Mouse (Mus musculus) brown adipose tissue, adult 24 weeks (tissue): ENCODE results near the gene A430005L14Rik. TPM values are rescaled to one million over a fixed set of nuclear protein-coding genes. Genes with fewer than 3 reads are reported as not detected.
A peak's percentile ranks its signal among the peaks of the same experiment; 100 is the strongest.
"Not testable (repeated sequence)": the region's sequence is repeated elsewhere in the genome, so short reads cannot be mapped to it uniquely, and the experiment has no call there.

ENCODE experiments used
- H3K27ac ChIP-seq: fragments of 200-500 bp; replicated peaks from 2 replicates; pipeline ENCODE4 v1.5.1; 2012; ENCODE audit warnings: low read depth, mild to moderate bottlenecking, low read length
- H3K4me1 ChIP-seq: fragments of 200-500 bp; 2 replicates; pipeline ENCODE4 v1.6.1; 2012; ENCODE audit warnings: low read length, mixed read lengths; ENCODE audit not compliant: control insufficient read depth, insufficient read depth, insufficient read length
- H3K4me3 ChIP-seq: fragments of 200-500 bp; 2 replicates; pipeline ENCODE4 v1.5.1; 2012; ENCODE audit warnings: low read depth, mild to moderate bottlenecking, low read length, moderate library complexity; ENCODE audit not compliant: insufficient read depth
- polyA plus RNA-seq: library from polyadenylated mRNA; stranded (reverse); fragments of >200 nt; gene quantifications from 2 replicates; pipeline ENCODE4 v1.2.4, GENCODE M21; 2012; ENCODE audit not compliant: missing spikeins, insufficient read depth, insufficient read length

The A430005L14Rik gene
- polyA plus RNA-seq = 17.2 and 22.2 TPM in 2 replicates

DNA sequence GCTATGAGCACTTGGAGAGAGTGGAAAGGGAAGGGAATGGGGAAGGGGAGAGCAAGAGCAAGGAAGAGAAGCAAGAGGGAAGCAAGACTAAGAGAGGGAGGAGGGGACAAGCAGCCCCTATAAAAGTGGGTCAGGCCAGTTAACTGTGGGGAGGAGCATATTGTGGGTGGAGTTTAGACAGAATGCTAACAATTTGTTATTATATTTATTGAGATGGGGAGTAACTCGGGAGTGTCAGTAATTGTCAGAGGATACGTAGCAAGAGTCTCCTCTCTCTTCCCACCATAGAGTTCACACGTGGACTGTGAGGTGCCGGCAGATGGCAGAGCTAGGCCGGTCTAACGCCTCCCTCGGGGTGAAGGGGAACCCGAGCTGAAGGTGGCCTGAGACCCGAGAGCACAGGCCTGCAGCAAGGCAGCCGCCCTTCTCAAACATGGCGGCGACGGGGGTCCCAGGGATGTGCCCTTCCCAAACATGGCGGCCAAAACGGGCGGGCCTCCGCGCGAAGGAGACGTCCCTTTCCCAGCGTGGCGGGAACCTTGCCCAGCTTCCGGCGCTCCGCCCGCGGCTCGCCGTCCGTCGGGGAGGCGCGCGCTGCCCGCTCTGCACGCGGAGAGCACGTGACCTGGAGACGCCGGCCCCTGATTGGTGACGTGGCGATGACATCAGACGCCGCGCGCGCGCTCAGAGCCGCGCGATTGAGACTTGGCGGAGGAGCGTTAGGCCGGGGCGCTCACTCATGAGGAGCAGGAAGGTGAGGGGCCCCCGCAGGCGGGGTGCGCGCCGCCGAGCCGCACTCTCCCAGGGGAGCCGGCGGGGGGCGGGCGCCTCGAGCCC lies at the start of gene A430005L14Rik:
A430005L14Rik (plus strand) TSS at position 669 of the 837 bp plus-strand sequence.
- Histone ChIP-seq H3K27ac (peak within 1 kb of the TSS; percentile 66), H3K4me3 (peak within 1 kb of the TSS; percentile 73), H3K4me1 (no peaks in the 10 kb centered on the region; the same call in 1 of the 2 replicates)

DNA sequence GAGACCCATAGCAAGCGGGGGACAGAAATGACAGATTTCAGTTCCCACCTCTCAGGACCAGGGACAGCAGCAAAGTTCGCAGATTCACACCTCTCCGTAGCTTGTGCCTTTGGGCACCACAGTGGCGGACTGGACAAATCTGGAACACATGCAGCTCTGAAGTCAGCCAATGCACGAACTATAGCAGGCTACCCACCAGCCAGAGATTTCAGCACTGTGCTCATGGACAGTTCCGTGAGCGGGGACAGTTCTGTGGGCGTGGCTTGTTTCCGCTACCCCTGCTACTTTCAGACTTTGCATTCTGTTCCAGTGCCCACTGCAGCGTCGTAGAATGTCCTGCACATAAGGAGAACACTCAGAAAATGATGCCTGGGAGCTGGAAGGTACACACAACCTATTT lies 49.5 kb upstream of the A430005L14Rik start:
- Histone ChIP-seq H3K4me3 (no peak overlapping the region), H3K27ac (no peak overlapping the region), H3K4me1 (no peaks in the 10 kb centered on the region)

DNA sequence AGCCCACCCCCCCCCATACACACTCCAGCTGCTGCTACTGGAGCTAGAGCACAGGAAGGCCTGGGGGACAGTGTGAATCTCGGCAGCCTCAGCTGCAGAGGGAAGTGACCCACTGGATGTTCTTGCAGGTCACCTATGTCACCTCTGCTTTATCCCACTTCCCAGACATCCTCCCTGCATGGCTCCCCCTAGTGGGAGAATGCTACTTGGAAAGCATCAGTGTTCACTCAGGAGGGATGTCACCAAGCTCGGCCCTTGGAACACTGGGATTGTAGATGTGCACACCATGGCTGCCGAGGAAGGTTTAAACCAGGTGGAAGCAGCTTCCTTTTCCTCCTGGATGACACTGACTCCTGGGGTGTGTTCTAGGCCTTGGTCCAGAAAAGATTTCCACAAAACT lies 43.4 kb upstream of the A430005L14Rik start:
- Histone ChIP-seq H3K4me3 (no peak overlapping the region), H3K4me1 (no peaks in the 10 kb centered on the region), H3K27ac (no peak overlapping the region)

DNA sequence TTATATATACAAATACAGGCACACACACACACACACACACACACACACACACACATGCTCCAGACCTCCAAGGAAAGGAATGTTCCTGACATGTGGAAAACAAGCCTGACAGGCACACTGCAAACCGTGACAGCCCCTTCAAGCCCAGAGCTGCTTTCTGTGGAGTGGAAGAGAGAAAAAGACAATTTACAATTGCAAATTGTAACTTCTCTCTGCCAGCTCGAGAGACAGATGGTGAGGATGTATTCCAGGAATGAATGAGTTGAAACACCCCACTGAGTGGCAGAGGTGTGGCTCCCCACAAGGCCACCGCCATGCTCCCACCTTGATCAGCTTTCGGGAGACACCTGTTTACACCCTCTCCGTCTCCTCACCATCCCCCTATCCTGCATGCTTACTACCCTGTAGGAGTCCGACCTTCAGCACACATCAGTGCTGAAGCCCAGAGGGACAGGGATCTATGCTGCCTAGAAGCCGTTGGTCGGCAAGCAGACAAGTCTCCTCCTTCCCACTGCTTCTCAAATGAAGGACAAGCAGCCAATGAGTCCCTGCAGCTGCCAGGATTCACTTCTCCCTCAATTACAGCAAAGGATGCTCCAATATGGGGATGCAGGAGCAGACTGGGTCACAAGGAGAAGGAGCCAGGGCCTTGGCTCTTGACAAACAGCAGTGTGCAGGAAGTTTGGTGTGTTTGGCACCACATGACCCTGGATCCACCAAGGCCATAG lies 39.1 kb upstream of the A430005L14Rik start:
- no peak overlapping the region for H3K27ac ChIP-seq
- H3K4me3 ChIP-seq = no peak overlapping the region
- no peaks in the 10 kb centered on the region for H3K4me1 ChIP-seq

DNA sequence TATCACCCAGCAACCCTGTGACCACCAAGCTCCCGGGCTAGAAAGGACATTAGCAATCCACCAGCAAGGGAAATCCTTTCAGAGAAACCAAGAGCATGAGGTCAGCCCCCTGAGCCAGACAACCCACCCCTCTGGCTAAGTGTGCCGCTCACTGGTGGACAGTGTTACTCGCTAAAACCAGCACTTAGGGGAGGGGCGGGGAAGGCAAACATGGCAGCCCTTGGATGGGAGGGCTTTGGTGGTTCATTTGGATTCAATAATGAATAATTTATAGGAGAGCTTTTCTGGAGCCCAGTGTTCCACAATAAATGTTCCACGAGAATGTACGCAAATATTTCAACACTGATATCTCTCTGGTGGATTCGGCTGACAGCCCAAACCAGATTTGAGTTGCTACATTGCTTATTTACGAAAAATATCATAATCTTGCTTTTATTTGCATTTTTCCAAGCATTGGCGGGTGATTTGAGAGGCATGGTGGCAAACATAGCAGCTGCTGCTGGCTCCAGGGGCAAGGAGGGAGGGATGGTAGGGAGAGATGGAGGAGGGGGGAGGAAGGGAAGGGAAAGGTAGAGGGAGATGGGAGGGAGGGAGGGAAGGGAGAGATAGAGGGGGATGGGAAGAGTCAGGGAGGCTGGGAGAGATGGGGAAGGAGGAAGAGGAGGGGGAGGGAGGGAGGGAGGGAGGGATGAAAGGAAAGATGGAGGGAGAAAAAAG lies 36.4 kb upstream of the A430005L14Rik start:
- Histone ChIP-seq H3K4me1 (no peaks in the 10 kb centered on the region), H3K4me3 (no peak overlapping the region), H3K27ac (no peak overlapping the region)

DNA sequence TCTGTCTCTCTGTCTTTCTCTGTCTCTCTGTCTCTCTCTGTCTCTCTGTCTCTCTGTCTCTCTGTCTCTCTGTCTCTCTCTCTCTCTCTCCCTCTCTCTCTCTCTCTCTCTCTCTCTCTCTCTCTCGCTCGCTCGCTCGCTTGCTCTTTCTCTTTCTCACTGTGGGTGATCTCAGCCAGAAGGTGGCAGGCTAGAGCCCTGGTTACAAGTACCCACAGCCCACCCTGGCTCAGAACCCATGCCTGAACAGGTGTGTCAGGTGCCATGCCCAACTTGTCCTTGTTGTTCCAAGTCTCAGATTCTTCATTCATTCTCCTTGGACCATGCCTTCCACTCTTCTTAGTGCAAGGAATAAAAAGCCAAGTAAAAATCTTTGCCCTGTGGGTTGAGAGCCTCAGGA lies 34.9 kb upstream of the A430005L14Rik start:
- not testable (repeated sequence) for H3K27ac ChIP-seq, H3K4me1 ChIP-seq

DNA sequence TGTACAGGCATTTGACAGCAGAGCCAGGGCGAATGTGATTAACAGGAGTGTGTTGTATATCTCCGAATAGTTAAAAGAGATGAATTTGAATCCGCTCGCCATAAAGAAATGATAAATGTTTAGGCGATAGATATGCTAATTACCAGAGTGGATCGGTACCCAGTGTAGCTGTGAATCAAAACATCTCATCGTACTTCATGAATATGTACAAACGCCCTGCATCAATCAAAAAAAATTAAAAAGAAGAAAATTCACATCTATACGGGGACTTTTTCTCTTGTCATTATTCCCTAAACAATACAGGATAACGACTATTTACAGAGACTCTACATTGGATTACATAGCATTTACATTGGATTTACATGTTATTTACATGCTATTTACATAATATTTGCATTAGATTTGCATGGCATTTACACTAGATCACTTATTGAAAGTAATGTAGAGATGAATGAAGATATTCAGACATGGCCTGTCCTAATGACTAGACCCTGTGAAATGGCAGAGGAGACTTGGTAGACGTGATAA lies 28.2 kb upstream of the A430005L14Rik start:
- Histone ChIP-seq H3K4me3 (no peak overlapping the region), H3K27ac (no peak overlapping the region), H3K4me1 (no peaks in the 10 kb centered on the region)

More for the DNA sequence above, 34.9 kb upstream of the A430005L14Rik start:
- not testable (repeated sequence) for H3K4me3 ChIP-seq

DNA sequence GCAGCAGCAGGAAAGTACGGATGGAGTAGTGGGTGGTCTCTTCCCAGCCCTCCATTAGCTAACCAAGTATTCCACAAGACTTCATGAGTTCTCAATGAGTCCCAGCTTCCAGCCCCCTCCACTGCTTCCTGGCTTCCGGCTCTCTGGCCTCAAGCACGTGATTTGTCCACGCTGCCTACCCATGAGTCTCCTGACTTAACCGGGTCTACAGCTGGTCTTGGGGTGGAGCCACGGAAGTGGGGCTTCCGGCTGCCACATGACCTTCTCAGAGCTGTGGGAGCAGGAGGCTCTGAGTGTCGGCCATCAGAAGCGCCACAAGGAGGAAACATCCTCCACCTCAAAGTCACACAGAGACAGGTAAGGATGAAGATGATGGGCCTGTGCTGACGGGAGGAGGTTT lies 27.6 kb upstream of the A430005L14Rik start:
- Histone ChIP-seq H3K27ac (no peak overlapping the region), H3K4me1 (no peaks in the 10 kb centered on the region), H3K4me3 (no peak overlapping the region)

DNA sequence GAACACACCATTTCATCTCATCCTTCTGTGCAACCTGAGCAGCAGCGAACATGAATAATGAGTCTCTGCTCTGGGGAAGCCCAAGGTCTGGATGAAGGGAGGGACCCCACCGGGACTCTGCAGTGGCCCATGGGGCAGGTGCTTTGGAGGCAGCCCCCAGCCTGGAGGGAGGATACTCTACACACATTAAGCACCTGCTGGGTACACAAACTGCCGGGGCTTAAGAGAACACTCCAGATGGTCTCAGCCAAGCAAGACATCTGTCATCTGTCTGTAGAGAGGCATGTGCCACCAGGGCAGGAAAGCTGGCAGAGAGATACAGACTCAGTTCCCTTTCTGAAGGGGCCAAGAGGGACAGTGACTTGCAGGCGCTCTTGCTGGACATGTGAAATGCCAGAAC lies 27.1 kb upstream of the A430005L14Rik start:
- H3K4me1 ChIP-seq = no peaks in the 10 kb centered on the region
- no peak overlapping the region for H3K27ac ChIP-seq
- H3K4me3 ChIP-seq = no peak overlapping the region

DNA sequence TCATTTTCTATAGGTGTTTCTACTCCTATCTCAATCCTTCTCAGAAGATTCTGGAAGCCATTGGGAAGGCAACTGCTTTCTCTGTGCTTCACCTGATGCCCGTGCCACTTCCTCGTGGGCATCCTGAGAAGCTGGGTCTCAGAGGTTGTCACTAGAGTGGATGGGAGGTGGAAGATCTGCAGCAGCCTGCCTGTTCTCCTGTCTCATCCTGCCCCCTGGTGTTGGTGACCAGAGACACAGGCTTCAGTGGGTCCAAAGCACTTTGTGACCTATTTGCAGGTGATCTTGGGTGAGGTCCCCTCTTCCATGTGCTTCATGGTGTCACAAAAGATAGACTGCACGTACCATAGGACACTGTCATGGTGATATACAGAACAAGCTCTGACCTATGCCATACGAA lies 13.8 kb upstream of the A430005L14Rik start:
- Histone ChIP-seq H3K27ac (no peak overlapping the region), H3K4me3 (no peak overlapping the region), H3K4me1 (no peaks in the 10 kb centered on the region)

DNA sequence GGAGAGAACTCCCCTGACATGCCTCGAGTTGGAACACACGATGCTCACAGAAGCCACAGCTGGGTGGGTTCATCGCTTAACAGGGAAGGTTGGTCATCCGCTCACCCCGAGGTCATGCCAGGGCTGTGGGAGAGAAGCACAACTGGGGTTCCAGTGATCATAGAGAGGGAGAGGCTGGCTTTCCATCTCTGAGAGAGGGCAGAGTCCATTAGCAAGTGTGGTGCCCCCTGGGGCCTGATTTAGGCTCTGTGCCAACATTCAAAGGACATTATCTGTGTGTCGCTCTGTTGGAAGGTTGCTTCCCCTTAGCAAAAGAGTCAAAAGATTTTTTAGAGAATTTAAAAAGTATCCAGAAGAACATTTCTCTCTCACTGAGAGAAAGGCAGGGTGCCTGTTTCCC lies 12.8 kb upstream of the A430005L14Rik start:
- Histone ChIP-seq H3K27ac (no peak overlapping the region), H3K4me3 (no peak overlapping the region), H3K4me1 (no peaks in the 10 kb centered on the region)

DNA sequence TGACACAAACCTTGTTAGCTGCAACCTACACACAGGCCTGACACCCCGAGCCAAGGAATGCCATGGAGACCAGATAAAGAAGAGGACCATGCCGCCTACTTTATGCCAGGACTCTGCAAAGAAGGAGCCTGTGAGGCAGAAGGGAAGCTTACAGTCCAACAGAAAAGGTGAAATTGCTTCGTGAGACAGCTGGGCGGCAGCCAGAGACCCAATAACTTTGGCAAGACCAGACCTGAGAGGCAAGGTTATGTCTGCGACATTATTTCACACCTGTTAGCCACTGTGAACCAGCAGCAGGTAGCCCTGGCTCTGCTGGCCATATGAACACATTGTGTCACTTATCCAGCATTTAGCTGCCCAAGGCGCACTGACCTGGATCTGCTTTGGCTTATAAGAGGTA lies 11.3 kb upstream of the A430005L14Rik start:
- no peak overlapping the region for H3K4me3 ChIP-seq
- H3K4me1 ChIP-seq = no peaks in the 10 kb centered on the region
- H3K27ac ChIP-seq = no peak overlapping the region

DNA sequence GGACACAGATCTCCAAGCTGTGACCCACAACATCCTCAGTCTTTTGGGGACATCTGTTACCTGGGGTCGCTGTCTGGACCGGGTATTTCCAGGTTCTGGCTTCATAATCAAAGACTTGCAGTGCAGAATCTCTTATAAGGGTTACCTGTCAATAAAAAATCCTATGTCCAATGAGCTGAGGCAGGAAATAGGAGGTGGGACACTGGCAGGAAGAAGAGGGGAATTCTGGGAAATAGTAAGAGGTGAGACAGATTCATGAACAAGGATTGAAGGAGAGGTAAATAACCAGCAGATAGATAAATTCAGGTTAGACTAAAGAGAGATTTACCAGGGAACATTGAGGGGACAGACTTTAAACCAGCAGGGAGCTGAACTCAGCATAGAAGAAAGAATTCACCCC lies 6.7 kb upstream of the A430005L14Rik start:
- Histone ChIP-seq H3K4me3 (no peak overlapping the region), H3K27ac (no peak overlapping the region), H3K4me1 (no peaks in the 10 kb centered on the region)

DNA sequence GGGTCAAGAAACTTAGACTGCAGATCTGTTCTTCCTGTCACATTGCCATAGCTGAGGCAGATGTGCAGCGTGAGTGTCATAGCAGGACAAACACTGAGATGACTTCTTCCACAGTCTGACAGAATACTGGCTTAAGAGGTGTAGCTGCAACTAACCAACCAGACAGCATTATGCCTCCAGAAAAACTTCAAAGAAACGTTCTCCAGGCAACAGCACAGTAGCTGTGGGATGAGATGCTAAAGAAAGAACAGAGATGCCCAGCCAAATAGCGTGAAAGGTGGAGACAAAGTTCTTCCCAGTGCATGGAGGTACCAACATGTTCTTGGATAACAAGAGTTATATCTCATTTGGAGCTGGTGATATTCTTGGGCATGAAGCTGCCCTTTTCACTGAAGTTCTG lies 5.9 kb upstream of the A430005L14Rik start:
- no peaks in the 10 kb centered on the region for H3K4me1 ChIP-seq
- H3K4me3 ChIP-seq = no peak overlapping the region
- H3K27ac ChIP-seq = no peak overlapping the region

DNA sequence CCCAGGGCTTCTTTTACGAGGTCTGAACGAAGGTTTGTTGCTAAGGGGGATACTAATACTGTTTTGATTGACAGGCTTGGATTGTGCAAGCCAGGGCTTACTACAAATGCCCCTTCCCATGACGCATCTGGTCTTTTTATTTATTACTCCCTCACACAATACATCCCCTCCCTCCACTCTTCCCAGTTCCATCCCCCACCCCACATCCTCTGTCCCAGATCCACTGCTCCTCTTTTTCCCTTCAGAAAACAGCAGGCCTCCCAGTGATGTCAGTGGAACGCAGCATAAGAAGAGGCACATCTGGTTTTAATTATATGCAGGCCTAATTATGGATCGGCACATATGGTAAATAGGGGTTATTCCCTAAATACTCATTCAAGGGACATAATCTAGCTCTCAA lies 5.3 kb upstream of the A430005L14Rik start:
- no peak overlapping the region for H3K4me3 ChIP-seq
- H3K27ac ChIP-seq = no peak overlapping the region
- H3K4me1 ChIP-seq = no peaks in the 10 kb centered on the region
